Mouse (Mus musculus) intestine, postnatal 0 days (tissue): ENCODE results near the gene Coro6. TPM values are rescaled to one million over a fixed set of nuclear protein-coding genes. Genes with fewer than 3 reads are reported as not detected.

Source experiments
- ATAC-seq: fragments of 200-750 bp; cut with Nextera tagmentation; 2 replicates; pipeline ENCODE4 v1.8.0; 2017; ENCODE audit warnings: mild to moderate bottlenecking, moderate TSS enrichment, moderate library complexity
- H3K27ac ChIP-seq: fragments of 300-500 bp; sonication (generic); 2 replicates; pipeline ENCODE4 v1.5.1; 2014; ENCODE audit warnings: mild to moderate bottlenecking, low read depth, low read length, moderate library complexity
- H3K27me3 ChIP-seq: fragments of 300-500 bp; sonication (generic); replicated peaks from 2 replicates; pipeline ENCODE4 v1.6.1; 2014; ENCODE audit warnings: low read length, mixed read lengths; ENCODE audit not compliant: control insufficient read depth, insufficient read depth
- H3K36me3 ChIP-seq: fragments of 300-500 bp; sonication (generic); 2 replicates; pipeline ENCODE4 v1.6.1; 2014; ENCODE audit warnings: mild to moderate bottlenecking, moderate library complexity; ENCODE audit not compliant: control insufficient read depth, insufficient read depth
- H3K4me1 ChIP-seq: fragments of 300-500 bp; sonication (generic); replicated peaks from 2 replicates; pipeline ENCODE4 v1.6.1; 2014; ENCODE audit warnings: antibody characterized with exemption, low read length, mixed read lengths; ENCODE audit not compliant: control insufficient read depth, insufficient read depth
- H3K4me2 ChIP-seq: fragments of 300-500 bp; sonication (generic); replicated peaks from 2 replicates; pipeline ENCODE4 v1.6.1; 2014; ENCODE audit warnings: low read depth, mild to moderate bottlenecking, moderate library complexity
- H3K4me3 ChIP-seq: fragments of 300-500 bp; sonication (generic); 2 replicates; pipeline ENCODE4 v1.5.1; 2014; ENCODE audit warnings: low read depth, low read length
- H3K9ac ChIP-seq: fragments of 300-500 bp; sonication (generic); 2 replicates; pipeline ENCODE4 v1.6.1; 2014; ENCODE audit warnings: mild to moderate bottlenecking, low read depth, low read length
- H3K9me3 ChIP-seq: fragments of 300-500 bp; sonication (generic); 2 replicates; pipeline ENCODE4 v1.6.1; 2016; ENCODE audit warnings: mixed run types; ENCODE audit not compliant: control insufficient read depth
- CTCF ChIP-seq: sonication (generic); IDR thresholded peaks from 2 replicates; pipeline ENCODE4 v1.5.1; 2016; ENCODE audit warnings: low read depth, mild to moderate bottlenecking, control low read depth, antibody characterized with exemption, moderate library complexity
- WGBS: fragments of 180-500 bp; shearing (Covaris S2); extraction: QIAGEN DNeasy Blood & Tissue Kit; methylation state at CpG from one replicate; pipeline ENCODE4 v1.1.7; 2014; 5-methylcytosine and 5-hydroxymethylcytosine counted together
- polyA plus RNA-seq: library from polyadenylated mRNA; unstranded; fragments of >200 nt; fragmentation: Nextera tagmentation; extraction: Ambion mirVana; gene quantifications from 2 replicates; pipeline ENCODE4 v1.2.1, GENCODE M21; 2015

Coro6 gene
- polyA plus RNA-seq, 1 experiment from 2014 or later: 0.18 TPM

DNA sequence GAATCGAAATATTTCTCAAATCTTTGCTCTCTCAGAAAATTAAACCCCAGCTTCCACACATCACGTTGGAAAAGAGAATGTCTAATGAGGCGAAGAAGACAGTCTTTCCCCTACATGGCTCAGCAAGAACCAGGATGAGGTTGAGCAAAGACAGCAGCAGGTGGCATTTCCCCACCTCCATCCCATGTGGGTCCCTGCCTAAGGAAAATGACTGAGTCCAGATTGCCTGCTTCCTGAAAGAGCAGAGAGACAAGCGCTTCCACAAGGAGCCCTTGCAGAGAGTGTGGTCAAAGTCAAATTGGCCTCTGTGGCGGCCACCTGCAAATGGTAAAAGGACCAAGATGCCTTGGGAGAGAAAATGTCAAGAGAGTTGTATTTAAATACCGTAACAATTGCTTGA is 28.2 kb downstream of the Coro6 start:
- peaks cover 13% of the 10 kb centered on the region; the same call in 1 of the 2 replicates for H3K4me1 ChIP-seq
- H3K27ac ChIP-seq: 0 out of 2 replicates have a peak overlapping the region, but pooled peaks have one; percentile 6
- H3K9ac ChIP-seq: no peak overlapping the region
- H3K4me3 ChIP-seq: no peak overlapping the region
- no peak for ATAC-seq
- no peaks in the 10 kb centered on the region for H3K9me3 ChIP-seq
- no peaks in the 10 kb centered on the region for H3K27me3 ChIP-seq
- WGBS: 67% methylated on average over 6 of the region's 6 CpGs
- H3K4me2 ChIP-seq: peak overlapping the region; percentile 99
- no peaks in the 10 kb centered on the region for H3K36me3 ChIP-seq
- no peak for TF ChIP-seq CTCF

DNA sequence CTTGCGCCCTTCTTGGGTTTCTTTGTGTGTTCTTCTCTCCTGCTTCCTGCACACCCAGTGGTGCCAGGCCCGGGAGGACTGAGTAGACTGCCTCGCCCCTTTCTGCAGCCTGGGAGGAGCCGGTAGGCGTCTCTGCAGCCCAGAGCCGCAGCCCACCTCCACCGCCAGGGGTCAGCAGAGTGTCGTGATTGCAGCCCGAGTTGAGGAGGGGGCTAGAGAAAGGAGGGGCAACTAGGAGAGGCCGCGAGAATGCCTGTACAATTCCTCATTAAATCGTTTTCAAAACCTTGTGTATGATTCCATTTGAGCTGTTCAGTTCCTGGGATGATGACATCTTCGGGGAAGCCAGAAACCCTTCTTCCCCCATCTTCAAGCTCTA is 28.9 kb downstream of the Coro6 start:
- H3K36me3 ChIP-seq: no peaks in the 10 kb centered on the region
- peak; percentile 99 for TF ChIP-seq CTCF
- H3K9me3 ChIP-seq: no peaks in the 10 kb centered on the region
- ATAC-seq: peak; percentile 47
- peak overlapping the region; percentile 84 for H3K4me3 ChIP-seq
- no peaks in the 10 kb centered on the region for H3K27me3 ChIP-seq
- peaks cover 13% of the 10 kb centered on the region; the same call in 1 of the 2 replicates for H3K4me1 ChIP-seq
- H3K9ac ChIP-seq: no peak overlapping the region
- H3K27ac ChIP-seq: peak overlapping the region; percentile 98; the same call in 1 of the 2 replicates
- H3K4me2 ChIP-seq: peak overlapping the region; percentile 91
- WGBS: under 1% methylated on average over 13 of the region's 13 CpGs

DNA sequence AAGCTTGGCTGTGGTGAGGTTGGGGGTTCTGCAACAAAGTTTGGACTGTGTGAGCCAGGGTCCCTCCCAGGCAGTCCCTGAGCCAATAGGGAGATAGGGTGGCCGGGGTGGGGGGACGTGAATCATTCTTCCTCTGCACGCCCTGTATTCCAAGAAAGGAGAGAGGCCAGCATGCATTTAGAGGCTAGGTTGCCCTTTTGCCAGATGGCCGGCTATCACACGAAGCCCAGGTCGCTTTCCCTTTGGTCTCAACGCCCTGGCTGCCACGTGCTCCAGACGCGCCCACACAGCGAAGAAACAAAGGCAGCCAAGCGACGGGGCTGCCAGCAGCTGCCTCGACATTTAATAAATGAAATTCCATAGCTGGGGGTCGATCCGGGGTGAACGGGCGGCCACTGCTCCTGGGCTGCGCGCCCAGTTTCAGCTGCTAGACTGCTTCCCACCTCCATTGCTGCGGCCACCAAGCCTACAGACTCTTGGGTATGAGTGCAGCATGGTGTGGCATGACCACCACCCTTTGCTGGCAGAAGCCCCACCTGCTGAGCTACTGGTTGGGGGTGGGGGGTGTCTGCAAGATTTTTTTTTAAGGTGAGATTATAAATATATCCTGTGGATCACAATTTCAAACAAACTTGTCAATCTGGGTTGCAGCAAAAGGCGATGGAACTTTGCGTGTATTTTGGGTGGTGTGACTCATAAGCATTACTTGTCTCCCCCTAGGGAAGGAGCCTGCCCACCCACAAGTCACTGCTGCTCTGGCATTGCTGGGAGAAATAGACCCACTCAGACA is 29.5 kb downstream of the Coro6 start:
- H3K4me1 ChIP-seq: peaks cover 13% of the 10 kb centered on the region; the same call in 1 of the 2 replicates
- TF ChIP-seq CTCF: no peak
- H3K4me3 ChIP-seq: peak overlapping the region; percentile 84
- ATAC-seq: peak; percentile 9; the same call in 1 of the 2 replicates
- peak overlapping the region; percentile 91 for H3K4me2 ChIP-seq
- under 1% methylated on average over 23 of the region's 23 CpGs for WGBS
- H3K27me3 ChIP-seq: no peaks in the 10 kb centered on the region
- no peaks in the 10 kb centered on the region for H3K9me3 ChIP-seq
- peak overlapping the region; percentile 98; the same call in 1 of the 2 replicates for H3K27ac ChIP-seq
- H3K9ac ChIP-seq: no peak overlapping the region; the same call in 1 of the 2 replicates
- H3K36me3 ChIP-seq: no peaks in the 10 kb centered on the region

DNA sequence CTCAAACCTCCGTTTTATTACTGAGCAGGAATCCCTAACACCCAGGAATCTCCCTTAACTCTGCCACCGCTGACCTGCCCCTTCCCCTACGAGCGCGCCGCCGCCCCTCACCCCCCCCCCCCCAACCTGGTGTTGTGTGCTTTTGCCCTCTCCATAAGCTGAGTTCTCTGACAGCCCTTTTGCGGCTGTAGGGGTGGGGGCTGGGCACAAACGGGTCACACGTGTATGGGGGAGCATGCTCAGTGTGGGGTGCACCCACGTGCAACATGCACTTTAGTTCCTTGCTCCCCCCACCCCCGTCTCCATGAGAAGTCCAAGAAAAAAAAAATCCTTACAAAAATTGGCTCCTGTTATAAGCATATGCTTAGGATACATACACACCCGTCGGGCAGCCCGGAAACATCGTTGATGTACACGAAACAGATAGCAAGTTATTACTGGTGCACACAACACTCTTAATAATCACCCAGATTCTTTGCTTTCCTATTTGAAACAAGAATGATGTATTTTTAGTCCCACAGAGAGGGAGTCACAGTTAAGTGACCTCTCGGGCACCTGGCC is 30.2 kb downstream of the Coro6 start:
- H3K4me3 ChIP-seq: peak overlapping the region; percentile 84
- H3K27me3 ChIP-seq: no peaks in the 10 kb centered on the region
- H3K9me3 ChIP-seq: no peaks in the 10 kb centered on the region
- no peaks in the 10 kb centered on the region for H3K36me3 ChIP-seq
- peak overlapping the region; percentile 97; the same call in 1 of the 2 replicates for H3K9ac ChIP-seq
- H3K4me1 ChIP-seq: 0 out of 2 replicates have a peak, but pooled peaks cover 13% of the 10 kb centered on the region
- 2% methylated on average over 15 of the region's 18 CpGs for WGBS
- peak overlapping the region; percentile 98 for H3K27ac ChIP-seq
- ATAC-seq: no peak
- H3K4me2 ChIP-seq: peak overlapping the region; percentile 91
- no peak for TF ChIP-seq CTCF

DNA sequence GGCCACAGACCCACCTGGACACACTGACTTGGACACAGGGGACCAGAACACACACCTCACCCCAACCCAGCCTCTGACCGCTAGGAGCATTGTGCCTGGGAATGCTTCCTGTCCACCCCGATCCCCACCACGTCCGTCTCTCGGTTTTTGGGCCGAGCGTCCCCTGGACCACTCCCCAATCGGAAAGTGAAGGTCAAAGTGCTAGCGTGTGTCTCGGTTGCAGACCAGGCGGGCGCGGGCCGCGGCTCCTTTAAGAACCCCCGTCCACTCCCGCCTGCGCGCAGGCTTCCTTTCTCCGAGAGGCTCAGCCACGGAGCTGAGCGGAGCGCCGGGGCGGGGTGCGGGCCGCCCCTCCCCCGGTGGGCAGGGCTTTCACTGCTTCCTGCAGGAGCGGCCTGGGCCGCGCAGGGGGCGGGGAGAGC is 30.7 kb downstream of the Coro6 start:
- TF ChIP-seq CTCF: peak; percentile 52
- Histone ChIP-seq H3K27ac (peak overlapping the region; percentile 98), H3K4me2 (peak overlapping the region; percentile 91), H3K9ac (peak overlapping the region; percentile 97), H3K4me1 (peaks cover 15% of the 10 kb centered on the region; the same call in 1 of the 2 replicates), H3K27me3 (no peaks in the 10 kb centered on the region), H3K4me3 (peak overlapping the region; percentile 84), H3K9me3 (no peaks in the 10 kb centered on the region), H3K36me3 (no peaks in the 10 kb centered on the region; the same call in 1 of the 2 replicates)
- ATAC-seq: peak; percentile 73
- under 1% methylated on average over 32 of the region's 32 CpGs for WGBS
